Mouse (Mus musculus): Measurements from ENCODE around the gene Poglut1. TPM values are rescaled to one million over a fixed set of nuclear protein-coding genes. Genes with fewer than 3 reads are reported as not detected.

The Poglut1 gene
- polyA plus RNA-seq, 1 experiment from 2014 or later: 63.4 TPM

- no peaks in the 10 kb centered on the region for H3K36me3 ChIP-seq (ENCODE audit: insufficient read depth)
- ATAC-seq (ENCODE audit: insufficient read depth) (peak; percentile 43; the same call in 1 of the 2 replicates), DNase-seq (peak; percentile 13)
- no peak for TF ChIP-seq CTCF (IDR thresholded peaks at IDR 0.05; ENCODE audit: low read depth)
- H3K27ac ChIP-seq (ENCODE audit: low read depth): 0 out of 2 replicates have a peak overlapping the region, but pooled peaks have one; percentile 1
- H3K27me3 ChIP-seq (ENCODE audit: insufficient read depth, low read length): no peaks in the 10 kb centered on the region
- WGBS: 36% methylated on average over 4 of the region's 4 CpGs
- H3K4me3 ChIP-seq (ENCODE audit: low read depth, low read length): peak overlapping the region; percentile 28; the same call in 1 of the 2 replicates
- no peaks in the 10 kb centered on the region for H3K9me3 ChIP-seq (ENCODE audit: low read depth, low read length)
- H3K9ac ChIP-seq: no peak overlapping the region
- H3K4me2 ChIP-seq: peak overlapping the region; percentile 63
- H3K4me1 ChIP-seq (ENCODE audit: insufficient read depth): no peaks in the 10 kb centered on the region; the same call in 1 of the 2 replicates
These were observed 74.3 kb downstream of the Poglut1 start for GRCm38 (mm10) chr16:38475681-38476311.

Other genes starting within 250 kb of the Poglut1 start
- 0.12 and 0.14 TPM in 2 replicates for gene Maats1, start 208.1 kb downstream of the Poglut1 start, polyA plus RNA-seq (2014; fragmentation: Nextera tagmentation; extraction: Ambion mirVana)
- 126 and 149 TPM in 2 replicates for gene Cox17, start 203.3 kb downstream of the Poglut1 start, polyA plus RNA-seq (2014; fragmentation: Nextera tagmentation; extraction: Ambion mirVana)
- gene Gm21987, start 203.2 kb downstream of the Poglut1 start, polyA plus RNA-seq (2014; fragmentation: Nextera tagmentation; extraction: Ambion mirVana): not detected in 2 replicates
- 1.0 and 5.2 TPM in 2 replicates for gene Popdc2, start 188.0 kb downstream of the Poglut1 start, polyA plus RNA-seq (2014; fragmentation: Nextera tagmentation; extraction: Ambion mirVana)
- gene Pla1a, start 117.1 kb downstream of the Poglut1 start, polyA plus RNA-seq (2014; fragmentation: Nextera tagmentation; extraction: Ambion mirVana): 0.14 TPM in 1 of 2 replicates, not detected in the other
- 82.9 and 91.4 TPM in 2 replicates for gene Adprh, start 97.6 kb downstream of the Poglut1 start, polyA plus RNA-seq (2014; fragmentation: Nextera tagmentation; extraction: Ambion mirVana)
- 0.30 and 0.39 TPM in 2 replicates for gene Cd80, start 94.7 kb downstream of the Poglut1 start, polyA plus RNA-seq (2014; fragmentation: Nextera tagmentation; extraction: Ambion mirVana)
- gene Timmdc1, start 27.6 kb downstream of the Poglut1 start, polyA plus RNA-seq (2014; fragmentation: Nextera tagmentation; extraction: Ambion mirVana): 23.1 and 25.1 TPM in 2 replicates
- gene Tmem39a, start 8.4 kb upstream of the Poglut1 start, polyA plus RNA-seq (2014; fragmentation: Nextera tagmentation; extraction: Ambion mirVana): 117 and 128 TPM in 2 replicates
- 21.6 and 22.0 TPM in 2 replicates for gene Arhgap31, start 163.0 kb upstream of the Poglut1 start, polyA plus RNA-seq (2014; fragmentation: Nextera tagmentation; extraction: Ambion mirVana)
- gene B4galt4, start 192.0 kb upstream of the Poglut1 start, polyA plus RNA-seq (2014; fragmentation: Nextera tagmentation; extraction: Ambion mirVana): 36.6 and 39.0 TPM in 2 replicates

Measured in lung, embryonic 14.5 days (tissue).